Mouse (Mus musculus) midbrain, embryonic 15.5 days (tissue): ENCODE data around the gene Olfr1154. TPM values are rescaled to one million over a fixed set of nuclear protein-coding genes. Genes with fewer than 3 reads are reported as not detected.

Experiments
- ATAC-seq: fragments of 200-750 bp; cut with Nextera tagmentation; replicated peaks from 2 replicates; pipeline ENCODE4 v1.8.0; 2017; ENCODE audit warnings: moderate TSS enrichment
- H3K27ac ChIP-seq: fragments of 300-500 bp; sonication (generic); 2 replicates; pipeline ENCODE4 v1.5.1; 2015; ENCODE audit warnings: mild to moderate bottlenecking, inconsistent platforms
- H3K27me3 ChIP-seq: fragments of 300-500 bp; sonication (generic); replicated peaks from 2 replicates; pipeline ENCODE4 v1.6.1; 2015; ENCODE audit warnings: inconsistent platforms
- H3K36me3 ChIP-seq: fragments of 300-500 bp; sonication (generic); replicated peaks from 2 replicates; pipeline ENCODE4 v1.6.1; 2015; ENCODE audit warnings: inconsistent platforms
- H3K4me1 ChIP-seq: fragments of 300-500 bp; sonication (generic); 2 replicates; pipeline ENCODE4 v1.6.1; 2015; ENCODE audit warnings: inconsistent platforms
- H3K4me2 ChIP-seq: fragments of 300-500 bp; sonication (generic); 2 replicates; pipeline ENCODE4 v1.6.1; 2015; ENCODE audit warnings: inconsistent platforms, mild to moderate bottlenecking, moderate library complexity
- H3K4me3 ChIP-seq: fragments of 300-500 bp; sonication (generic); 2 replicates; pipeline ENCODE4 v1.5.1; 2015; ENCODE audit warnings: mild to moderate bottlenecking, inconsistent platforms
- H3K9ac ChIP-seq: fragments of 300-500 bp; sonication (generic); 2 replicates; pipeline ENCODE4 v1.6.1; 2015; ENCODE audit warnings: mild to moderate bottlenecking, inconsistent platforms
- H3K9me3 ChIP-seq: fragments of 300-500 bp; sonication (generic); 2 replicates; pipeline ENCODE4 v1.6.1; 2016; ENCODE audit warnings: inconsistent platforms
- WGBS: fragments of 180-500 bp; shearing (Covaris S2); methylation state at CpG from one replicate; pipeline ENCODE4 v1.1.7; 2015; ENCODE audit warnings: mixed read lengths; 5-methylcytosine and 5-hydroxymethylcytosine counted together
- polyA plus RNA-seq: library from polyadenylated mRNA; unstranded; fragments of >200 nt; fragmentation: Nextera tagmentation; extraction: Ambion mirVana; gene quantifications from 2 replicates; pipeline ENCODE4 v1.2.1, GENCODE M21; 2015

Gene Olfr1154
- not detected in 2 replicates for polyA plus RNA-seq

DNA sequence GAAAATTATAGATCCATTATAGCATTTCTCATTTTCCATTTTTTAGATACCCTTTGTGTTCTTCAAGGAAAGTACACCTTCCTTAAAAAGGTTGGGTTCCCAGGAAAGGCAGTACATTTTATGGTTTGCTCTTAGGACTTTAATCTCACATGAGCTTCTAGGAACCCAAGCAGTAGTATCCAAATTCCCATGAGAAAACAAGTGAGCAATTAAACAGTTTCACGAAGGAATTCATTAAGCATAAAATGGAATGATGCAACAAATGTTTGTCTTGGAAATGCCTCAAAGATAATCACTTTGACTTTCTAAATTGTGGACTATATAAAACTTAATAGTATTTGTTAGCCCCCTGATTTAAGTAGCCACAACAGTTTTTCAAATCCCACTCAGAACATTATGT, at the start of gene Olfr1154:
TSS of gene Olfr1154 (minus strand) at position 101 of the 400 bp plus-strand sequence.
- Histone ChIP-seq H3K4me3 (no peak within 1 kb of the TSS), H3K4me2 (no peak within 1 kb of the TSS), H3K36me3 (no peaks in the 10 kb centered on the region), H3K27me3 (no peaks in the 10 kb centered on the region), H3K9me3 (no peaks in the 10 kb centered on the region), H3K4me1 (no peaks in the 10 kb centered on the region), H3K27ac (no peak within 1 kb of the TSS), H3K9ac (no peak within 1 kb of the TSS)
- no peak for ATAC-seq
- WGBS, result 87% methylated on average over 1 of the region's 1 CpGs

DNA sequence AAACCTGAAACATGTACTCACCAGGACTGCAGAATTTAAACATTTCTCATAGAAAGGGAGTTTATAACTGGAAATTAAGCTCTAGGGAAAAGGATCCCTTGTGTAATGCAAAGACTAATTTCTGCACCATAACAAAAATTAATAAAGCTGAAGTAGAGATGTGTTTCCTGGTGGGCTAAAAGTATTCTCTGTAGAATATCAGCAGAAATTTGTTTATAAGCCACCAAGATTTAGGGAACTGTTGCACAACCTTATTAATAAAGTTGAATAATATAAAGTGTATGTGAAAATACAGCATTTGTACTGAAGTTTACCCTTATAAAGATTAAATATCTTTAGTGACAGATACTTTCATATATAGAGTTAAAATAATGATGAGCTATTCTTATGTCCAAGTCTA, 48.0 kb upstream of the Olfr1154 start, which contains the start of gene Olfr1156:
TSS of gene Olfr1156 (minus strand) at position 101 of the 400 bp plus-strand sequence.
- no peak for ATAC-seq
- H3K36me3 ChIP-seq, result no peaks in the 10 kb centered on the region
- no peak within 1 kb of the TSS for H3K4me2 ChIP-seq
- no peak within 1 kb of the TSS for H3K9ac ChIP-seq
- no peak within 1 kb of the TSS for H3K27ac ChIP-seq
- H3K4me1 ChIP-seq, result no peaks in the 10 kb centered on the region
- no peaks in the 10 kb centered on the region for H3K27me3 ChIP-seq
- H3K4me3 ChIP-seq, result no peak within 1 kb of the TSS
- H3K9me3 ChIP-seq, result no peaks in the 10 kb centered on the region

DNA sequence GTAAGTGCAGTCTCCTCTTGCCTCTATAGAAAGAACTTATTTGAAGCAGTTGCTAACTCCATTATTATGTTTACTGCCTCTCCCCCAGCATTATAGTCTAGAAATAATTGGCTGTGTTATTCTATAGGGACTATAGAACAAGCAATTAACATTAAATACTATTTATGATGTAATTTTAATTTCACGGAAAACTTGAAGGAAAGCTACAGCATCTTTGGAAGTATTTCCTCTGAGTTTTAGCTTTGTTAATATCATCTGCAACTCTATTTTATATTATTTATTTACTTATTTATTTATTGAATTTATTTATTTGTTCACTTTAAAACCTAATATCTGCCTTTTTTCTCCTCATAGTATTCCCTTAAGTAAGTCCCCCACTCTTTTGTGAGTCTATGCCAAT, 40.1 kb upstream of the Olfr1154 start, which contains the start of gene Olfr1155:
TSS of gene Olfr1155 (minus strand) at position 101 of the 400 bp plus-strand sequence.
- H3K9me3 ChIP-seq, result no peaks in the 10 kb centered on the region
- no peak for ATAC-seq
- H3K4me3 ChIP-seq, result no peak within 1 kb of the TSS
- no peaks in the 10 kb centered on the region for H3K27me3 ChIP-seq
- H3K36me3 ChIP-seq, result no peaks in the 10 kb centered on the region
- 94% methylated on average over 1 of the region's 1 CpGs for WGBS
- H3K27ac ChIP-seq, result no peak within 1 kb of the TSS
- H3K4me1 ChIP-seq, result no peaks in the 10 kb centered on the region
- no peak within 1 kb of the TSS for H3K9ac ChIP-seq
- H3K4me2 ChIP-seq, result no peak within 1 kb of the TSS

DNA sequence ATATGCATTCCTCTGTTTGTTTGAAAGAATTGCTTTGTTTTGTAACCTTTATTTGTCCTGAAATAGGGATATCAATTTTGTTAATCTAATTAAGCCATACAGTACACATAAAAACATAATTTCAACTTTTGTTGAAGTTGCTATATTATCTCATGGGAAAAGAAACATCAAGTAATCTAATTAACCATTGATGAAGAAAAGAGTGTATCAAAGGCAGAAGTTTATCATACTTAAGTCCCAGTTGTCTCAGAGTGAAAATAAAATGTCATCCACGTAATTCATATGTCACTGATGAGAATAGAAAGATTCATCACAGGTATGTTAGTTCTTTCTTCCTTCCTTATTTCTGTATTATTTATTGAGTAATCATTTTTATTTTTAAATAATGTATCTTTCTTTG, 10.3 kb downstream of the Olfr1154 start, which contains the start of gene Olfr1153:
TSS of gene Olfr1153 (plus strand) at position 301 of the 400 bp plus-strand sequence.
- H3K4me1 ChIP-seq, result no peaks in the 10 kb centered on the region
- no peak within 1 kb of the TSS for H3K4me3 ChIP-seq
- H3K9ac ChIP-seq, result no peak within 1 kb of the TSS
- ATAC-seq, result no peak
- 70% methylated on average over 1 of the region's 1 CpGs for WGBS
- no peak within 1 kb of the TSS for H3K4me2 ChIP-seq
- H3K36me3 ChIP-seq, result no peaks in the 10 kb centered on the region
- H3K27me3 ChIP-seq, result no peaks in the 10 kb centered on the region
- no peaks in the 10 kb centered on the region for H3K9me3 ChIP-seq
- H3K27ac ChIP-seq, result no peak within 1 kb of the TSS

DNA sequence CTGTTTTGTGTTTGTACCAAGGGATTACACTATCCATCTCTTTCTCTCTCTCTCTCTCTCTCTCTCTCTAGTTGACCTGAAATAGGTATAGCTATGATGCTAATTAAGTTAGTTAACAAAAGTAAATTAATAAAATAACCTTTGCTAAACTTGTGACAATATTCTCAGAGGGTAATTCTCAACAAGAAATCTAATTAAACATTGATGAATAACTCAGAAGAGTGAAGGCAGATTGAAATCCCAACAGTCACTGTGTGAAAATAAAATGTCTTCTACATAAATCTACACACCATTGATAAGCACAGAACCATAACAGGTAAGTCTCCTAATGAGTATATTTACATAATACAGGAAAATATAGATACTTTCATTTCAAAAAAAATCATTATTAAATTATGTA, 38.8 kb downstream of the Olfr1154 start, which contains the start of gene Olfr1152:
TSS of gene Olfr1152 (plus strand) at position 301 of the 400 bp plus-strand sequence.
- Histone ChIP-seq H3K9ac (no peak within 1 kb of the TSS), H3K4me3 (no peak within 1 kb of the TSS), H3K27ac (no peak within 1 kb of the TSS), H3K4me1 (no peaks in the 10 kb centered on the region), H3K36me3 (no peaks in the 10 kb centered on the region), H3K9me3 (no peaks in the 10 kb centered on the region), H3K27me3 (no peaks in the 10 kb centered on the region), H3K4me2 (no peak within 1 kb of the TSS)
- no peak for ATAC-seq

GRCm38 (mm10) chr2:87855562-87855961, 49.4 kb downstream of the Olfr1154 start, which contains the start of gene Olfr1151:
Gene Olfr1151, plus strand, starts transcription at chr2:87855862.
- ATAC-seq, result no peak

More at GRCm38 (mm10) chr2:87855562-87855961, 49.4 kb downstream of the Olfr1154 start, which contains the start of gene Olfr1151:
- no peaks in the 10 kb centered on the region for H3K27me3 ChIP-seq
- no peak within 1 kb of the TSS for H3K4me2 ChIP-seq
- H3K9me3 ChIP-seq, result no peaks in the 10 kb centered on the region
- 87% methylated on average over 1 of the region's 1 CpGs for WGBS
- H3K27ac ChIP-seq, result no peak within 1 kb of the TSS
- no peak within 1 kb of the TSS for H3K4me3 ChIP-seq
- no peak within 1 kb of the TSS for H3K9ac ChIP-seq
- no peaks in the 10 kb centered on the region for H3K4me1 ChIP-seq
- no peaks in the 10 kb centered on the region for H3K36me3 ChIP-seq

Other genes starting within 250 kb of the Olfr1154 start
- gene Olfr1134, start 246.7 kb downstream of the Olfr1154 start, polyA plus RNA-seq, result not detected in 2 replicates
- not detected in 2 replicates for gene Olfr1135, start 231.5 kb downstream of the Olfr1154 start, polyA plus RNA-seq
- not detected in 2 replicates for gene Olfr1136, start 211.2 kb downstream of the Olfr1154 start, polyA plus RNA-seq
- not detected in 2 replicates for gene Olfr1137, start 192.0 kb downstream of the Olfr1154 start, polyA plus RNA-seq
- not detected in 2 replicates for gene Olfr1138, start 165.2 kb downstream of the Olfr1154 start, polyA plus RNA-seq
- gene Olfr1140, start 161.4 kb downstream of the Olfr1154 start, polyA plus RNA-seq, result not detected in 2 replicates
- gene Olfr1141, start 151.2 kb downstream of the Olfr1154 start, polyA plus RNA-seq, result not detected in 2 replicates
- gene Olfr152, start 125.7 kb downstream of the Olfr1154 start, polyA plus RNA-seq, result not detected in 2 replicates
- not detected in 2 replicates for gene Olfr1143, start 104.6 kb downstream of the Olfr1154 start, polyA plus RNA-seq
- not detected in 2 replicates for gene Olfr1145, start 95.3 kb downstream of the Olfr1154 start, polyA plus RNA-seq
- gene Olfr1148, start 74.6 kb downstream of the Olfr1154 start, polyA plus RNA-seq, result not detected in 2 replicates
- not detected in 2 replicates for gene Olfr1150-ps1, start 61.2 kb downstream of the Olfr1154 start, polyA plus RNA-seq
- not detected in 2 replicates for gene Olfr1151, start 49.3 kb downstream of the Olfr1154 start, polyA plus RNA-seq
- not detected in 2 replicates for gene Olfr1152, start 38.7 kb downstream of the Olfr1154 start, polyA plus RNA-seq
- not detected in 2 replicates for gene Olfr1153, start 10.2 kb downstream of the Olfr1154 start, polyA plus RNA-seq
- gene Olfr1155, start 40.0 kb upstream of the Olfr1154 start, polyA plus RNA-seq, result not detected in 2 replicates
- not detected in 2 replicates for gene Olfr1156, start 47.9 kb upstream of the Olfr1154 start, polyA plus RNA-seq
- gene Olfr1157, start 63.1 kb upstream of the Olfr1154 start, polyA plus RNA-seq, result not detected in 2 replicates
- not detected in 2 replicates for gene Olfr74, start 69.5 kb upstream of the Olfr1154 start, polyA plus RNA-seq
- gene Olfr1158, start 84.9 kb upstream of the Olfr1154 start, polyA plus RNA-seq, result not detected in 2 replicates
- gene Olfr1160, start 103.1 kb upstream of the Olfr1154 start, polyA plus RNA-seq, result not detected in 2 replicates
- not detected in 2 replicates for gene Olfr1161, start 117.6 kb upstream of the Olfr1154 start, polyA plus RNA-seq
- not detected in 2 replicates for gene Olfr73, start 132.5 kb upstream of the Olfr1154 start, polyA plus RNA-seq
- gene Olfr1162, start 146.0 kb upstream of the Olfr1154 start, polyA plus RNA-seq, result not detected in 2 replicates
- not detected in 2 replicates for gene Olfr1163, start 166.7 kb upstream of the Olfr1154 start, polyA plus RNA-seq
- not detected in 2 replicates for gene Olfr1164, start 188.8 kb upstream of the Olfr1154 start, polyA plus RNA-seq
- gene Olfr1166, start 223.1 kb upstream of the Olfr1154 start, polyA plus RNA-seq, result not detected in 2 replicates